Mouse (Mus musculus): ENCODE measurements around the gene Fermt2.

Gene Fermt2

GRCm38 (mm10) chr14:45423220-45423619 is 106.7 kb downstream of the Fermt2 start:
- DNase-seq, result no peak

- DNase-seq, result no peak
These were observed 107.5 kb downstream of the Fermt2 start for GRCm38 (mm10) chr14:45422371-45422770.

- DNase-seq, result peak; percentile 85
These were observed 110.6 kb downstream of the Fermt2 start for GRCm38 (mm10) chr14:45419323-45419722.

GRCm38 (mm10) chr14:45418553-45418952 is 111.4 kb downstream of the Fermt2 start:
- no peak for DNase-seq

GRCm38 (mm10) chr14:45416265-45416664 is 113.7 kb downstream of the Fermt2 start:
- no peak for DNase-seq

Data from heart, adult 11 months (tissue).